Mouse (Mus musculus): ENCODE results near the gene Mmp2. TPM values are rescaled to one million over a fixed set of nuclear protein-coding genes. Genes with fewer than 3 reads are reported as not detected.

Gene Mmp2
- polyA plus RNA-seq, 1 experiment, result 9.6 TPM

DNA sequence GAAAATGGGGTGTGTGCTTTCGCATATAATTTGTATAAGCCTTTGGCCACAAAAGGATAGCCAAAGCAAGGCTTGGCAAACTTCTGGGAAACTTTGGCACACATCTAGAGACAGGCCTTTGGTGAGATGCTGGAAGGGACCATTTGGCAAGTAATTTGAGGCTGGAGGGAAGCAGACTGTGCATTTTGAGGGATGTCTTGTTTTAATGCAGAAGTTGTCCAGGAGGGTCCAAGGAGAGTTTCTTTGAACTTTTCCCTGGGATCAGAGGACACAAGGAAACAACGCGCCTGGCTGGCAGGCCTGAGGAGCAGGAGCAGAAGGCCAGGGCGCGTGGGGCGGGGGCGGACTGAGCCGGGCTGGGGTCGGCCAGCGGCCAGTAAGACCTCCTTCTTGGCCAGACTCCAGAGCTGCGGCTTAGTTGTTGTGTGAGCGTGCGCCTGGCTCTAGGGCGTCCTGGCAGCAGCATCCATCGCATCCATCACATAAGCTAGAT is 1.2 kb downstream of the Mmp2 start:
- no peak overlapping the region for H3K27ac ChIP-seq (ENCODE audit: control insufficient read depth, insufficient read depth, low read depth, low read length, poor library complexity)
- no peaks in the 10 kb centered on the region for H3K4me1 ChIP-seq (ENCODE audit: control insufficient read depth, insufficient read depth, low read length)
- TF ChIP-seq POLR2A (IDR thresholded peaks at IDR 0.05; ENCODE audit: borderline replicate concordance, control insufficient read depth, low read depth, low read length) (no peak), CTCF (IDR thresholded peaks at IDR 0.05; ENCODE audit: control insufficient read depth, insufficient read depth, low read length) (no peak)
- no peak overlapping the region for H3K4me3 ChIP-seq (replicated peaks; ENCODE audit: control insufficient read depth, low read depth, low read length)
- WGBS, result 81% methylated on average over 15 of the region's 15 CpGs

- TF ChIP-seq POLR2A (IDR thresholded peaks at IDR 0.05; ENCODE audit: borderline replicate concordance, control insufficient read depth, low read depth, low read length) (no peak), CTCF (IDR thresholded peaks at IDR 0.05; ENCODE audit: control insufficient read depth, insufficient read depth, low read length) (no peak)
- Histone ChIP-seq H3K27ac (ENCODE audit: control insufficient read depth, insufficient read depth, low read depth, low read length, poor library complexity) (no peak overlapping the region), H3K4me1 (ENCODE audit: control insufficient read depth, insufficient read depth, low read length) (no peaks in the 10 kb centered on the region), H3K4me3 (replicated peaks; ENCODE audit: control insufficient read depth, low read depth, low read length) (no peak overlapping the region)
- WGBS, result 49% methylated on average over 5 of the region's 5 CpGs
Observed at GRCm38 (mm10) chr8:92834065-92834731, 7.1 kb downstream of the Mmp2 start.

GRCm38 (mm10) chr8:92834786-92835500 is 7.9 kb downstream of the Mmp2 start:
- no peak overlapping the region for H3K4me3 ChIP-seq (replicated peaks; ENCODE audit: control insufficient read depth, low read depth, low read length)
- TF ChIP-seq POLR2A (IDR thresholded peaks at IDR 0.05; ENCODE audit: borderline replicate concordance, control insufficient read depth, low read depth, low read length), result no peak
- TF ChIP-seq CTCF (IDR thresholded peaks at IDR 0.05; ENCODE audit: control insufficient read depth, insufficient read depth, low read length), result no peak
- no peaks in the 10 kb centered on the region for H3K4me1 ChIP-seq (ENCODE audit: control insufficient read depth, insufficient read depth, low read length)
- H3K27ac ChIP-seq (ENCODE audit: control insufficient read depth, insufficient read depth, low read depth, low read length, poor library complexity), result no peak overlapping the region
- 84% methylated on average over 11 of the region's 11 CpGs for WGBS

GRCm38 (mm10) chr8:92835901-92836300 is 8.8 kb downstream of the Mmp2 start:
- Histone ChIP-seq H3K27ac (ENCODE audit: control insufficient read depth, insufficient read depth, low read depth, low read length, poor library complexity) (no peak overlapping the region), H3K4me1 (ENCODE audit: control insufficient read depth, insufficient read depth, low read length) (no peaks in the 10 kb centered on the region), H3K4me3 (replicated peaks; ENCODE audit: control insufficient read depth, low read depth, low read length) (no peak overlapping the region)
- WGBS, result 89% methylated on average over 11 of the region's 11 CpGs
- no peak for TF ChIP-seq POLR2A (IDR thresholded peaks at IDR 0.05; ENCODE audit: borderline replicate concordance, control insufficient read depth, low read depth, low read length)
- no peak for TF ChIP-seq CTCF (IDR thresholded peaks at IDR 0.05; ENCODE audit: control insufficient read depth, insufficient read depth, low read length)

- WGBS, result 66% methylated on average over 3 of the region's 3 CpGs
- no peak overlapping the region for H3K4me3 ChIP-seq (replicated peaks; ENCODE audit: control insufficient read depth, low read depth, low read length)
- no peak overlapping the region for H3K27ac ChIP-seq (ENCODE audit: control insufficient read depth, insufficient read depth, low read depth, low read length, poor library complexity)
- H3K4me1 ChIP-seq (ENCODE audit: control insufficient read depth, insufficient read depth, low read length), result no peaks in the 10 kb centered on the region
- no peak for TF ChIP-seq CTCF (IDR thresholded peaks at IDR 0.05; ENCODE audit: control insufficient read depth, insufficient read depth, low read length)
- TF ChIP-seq POLR2A (IDR thresholded peaks at IDR 0.05; ENCODE audit: borderline replicate concordance, control insufficient read depth, low read depth, low read length), result no peak
Observed at GRCm38 (mm10) chr8:92838616-92839015, 11.5 kb downstream of the Mmp2 start.

GRCm38 (mm10) chr8:92839161-92839560 is 12.1 kb downstream of the Mmp2 start:
- TF ChIP-seq POLR2A (IDR thresholded peaks at IDR 0.05; ENCODE audit: borderline replicate concordance, control insufficient read depth, low read depth, low read length), result no peak
- no peak for TF ChIP-seq CTCF (IDR thresholded peaks at IDR 0.05; ENCODE audit: control insufficient read depth, insufficient read depth, low read length)
- no peak overlapping the region for H3K4me3 ChIP-seq (replicated peaks; ENCODE audit: control insufficient read depth, low read depth, low read length)
- H3K27ac ChIP-seq (ENCODE audit: control insufficient read depth, insufficient read depth, low read depth, low read length, poor library complexity), result no peak overlapping the region
- WGBS, result 78% methylated on average over 8 of the region's 8 CpGs
- no peaks in the 10 kb centered on the region for H3K4me1 ChIP-seq (ENCODE audit: control insufficient read depth, insufficient read depth, low read length)

GRCm38 (mm10) chr8:92839876-92840275 is 12.8 kb downstream of the Mmp2 start:
- Histone ChIP-seq H3K4me3 (replicated peaks; ENCODE audit: control insufficient read depth, low read depth, low read length) (no peak overlapping the region), H3K27ac (ENCODE audit: control insufficient read depth, insufficient read depth, low read depth, low read length, poor library complexity) (no peak overlapping the region), H3K4me1 (ENCODE audit: control insufficient read depth, insufficient read depth, low read length) (no peaks in the 10 kb centered on the region)
- 49% methylated on average over 7 of the region's 7 CpGs for WGBS
- TF ChIP-seq POLR2A (IDR thresholded peaks at IDR 0.05; ENCODE audit: borderline replicate concordance, control insufficient read depth, low read depth, low read length), result no peak
- no peak for TF ChIP-seq CTCF (IDR thresholded peaks at IDR 0.05; ENCODE audit: control insufficient read depth, insufficient read depth, low read length)

DNA sequence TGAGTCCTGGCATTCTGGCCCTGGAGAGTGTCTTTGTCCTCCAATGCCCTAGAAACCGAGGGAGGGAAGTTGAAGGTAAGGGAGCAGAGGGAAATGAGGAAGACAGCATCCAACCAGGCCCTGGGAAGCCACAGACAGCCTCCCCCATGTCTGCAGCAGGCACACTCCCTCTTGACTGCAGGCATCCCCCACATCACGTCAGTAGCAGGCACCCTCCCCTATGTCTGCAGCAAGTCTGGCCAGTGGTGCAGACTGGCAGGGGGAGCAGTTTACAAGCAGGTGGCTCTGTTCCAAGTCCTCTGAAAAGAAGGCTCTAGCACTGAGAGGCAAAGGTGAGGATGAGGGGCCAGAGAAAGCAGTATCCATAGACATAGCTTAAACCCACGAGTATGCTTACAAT is 19.6 kb downstream of the Mmp2 start:
- 2% methylated on average over 3 of the region's 3 CpGs for WGBS
- no peak overlapping the region for H3K4me3 ChIP-seq (replicated peaks; ENCODE audit: control insufficient read depth, low read depth, low read length)
- H3K27ac ChIP-seq (ENCODE audit: control insufficient read depth, insufficient read depth, low read depth, low read length, poor library complexity), result no peak overlapping the region
- TF ChIP-seq POLR2A (IDR thresholded peaks at IDR 0.05; ENCODE audit: borderline replicate concordance, control insufficient read depth, low read depth, low read length) (no peak), CTCF (IDR thresholded peaks at IDR 0.05; ENCODE audit: control insufficient read depth, insufficient read depth, low read length) (no peak)
- no peaks in the 10 kb centered on the region for H3K4me1 ChIP-seq (ENCODE audit: control insufficient read depth, insufficient read depth, low read length)

Measured in bone marrow, adult 2 months (tissue).